Mouse (Mus musculus) liver, embryonic 15.5 days (tissue): Measurements from ENCODE around the gene Hmgb4. TPM values are rescaled to one million over a fixed set of nuclear protein-coding genes. Genes with fewer than 3 reads are reported as not detected.

Experiments used
- ATAC-seq: fragments of 200-750 bp; cut with Nextera tagmentation; 2 replicates; pipeline ENCODE4 v1.8.0; 2017; ENCODE audit warnings: moderate number of reproducible peaks, mild to moderate bottlenecking, moderate library complexity; ENCODE audit not compliant: insufficient read depth
- H3K27ac ChIP-seq: fragments of 300-500 bp; sonication (generic); replicated peaks from 2 replicates; pipeline ENCODE4 v1.5.1; 2015; ENCODE audit warnings: mild to moderate bottlenecking, inconsistent platforms
- H3K27me3 ChIP-seq: fragments of 300-500 bp; sonication (generic); 2 replicates; pipeline ENCODE4 v1.6.1; 2015; ENCODE audit warnings: mild to moderate bottlenecking, inconsistent platforms
- H3K36me3 ChIP-seq: fragments of 300-500 bp; sonication (generic); replicated peaks from 2 replicates; pipeline ENCODE4 v1.6.1; 2015; ENCODE audit warnings: moderate library complexity, mild to moderate bottlenecking, inconsistent platforms
- H3K4me1 ChIP-seq: fragments of 300-500 bp; sonication (generic); replicated peaks from 2 replicates; pipeline ENCODE4 v1.6.1; 2015; ENCODE audit warnings: inconsistent platforms
- H3K4me2 ChIP-seq: fragments of 300-500 bp; sonication (generic); 2 replicates; pipeline ENCODE4 v1.6.1; 2015; ENCODE audit warnings: moderate library complexity, mild to moderate bottlenecking, inconsistent platforms
- H3K4me3 ChIP-seq: fragments of 300-500 bp; sonication (generic); replicated peaks from 2 replicates; pipeline ENCODE4 v1.5.1; 2015; ENCODE audit warnings: mild to moderate bottlenecking, inconsistent platforms
- H3K9ac ChIP-seq: fragments of 300-500 bp; sonication (generic); 2 replicates; pipeline ENCODE4 v1.6.1; 2015; ENCODE audit warnings: moderate library complexity, mild to moderate bottlenecking, inconsistent platforms
- H3K9me3 ChIP-seq: fragments of 300-500 bp; sonication (generic); replicated peaks from 2 replicates; pipeline ENCODE4 v1.6.1; 2016; ENCODE audit warnings: inconsistent platforms
- WGBS: fragments of 180-500 bp; shearing (Covaris S2); methylation state at CpG from one replicate; pipeline ENCODE4 v1.1.7; 2015; ENCODE audit warnings: mixed read lengths; ENCODE audit not compliant: insufficient replicate concordance; 5-methylcytosine and 5-hydroxymethylcytosine counted together
- polyA plus RNA-seq: library from polyadenylated mRNA; unstranded; fragments of >200 nt; fragmentation: Nextera tagmentation; extraction: Ambion mirVana; gene quantifications from 2 replicates; pipeline ENCODE4 v1.2.1, GENCODE M21; 2015

Hmgb4 gene
- polyA plus RNA-seq, 1 experiment from 2014 or later, result not detected

DNA sequence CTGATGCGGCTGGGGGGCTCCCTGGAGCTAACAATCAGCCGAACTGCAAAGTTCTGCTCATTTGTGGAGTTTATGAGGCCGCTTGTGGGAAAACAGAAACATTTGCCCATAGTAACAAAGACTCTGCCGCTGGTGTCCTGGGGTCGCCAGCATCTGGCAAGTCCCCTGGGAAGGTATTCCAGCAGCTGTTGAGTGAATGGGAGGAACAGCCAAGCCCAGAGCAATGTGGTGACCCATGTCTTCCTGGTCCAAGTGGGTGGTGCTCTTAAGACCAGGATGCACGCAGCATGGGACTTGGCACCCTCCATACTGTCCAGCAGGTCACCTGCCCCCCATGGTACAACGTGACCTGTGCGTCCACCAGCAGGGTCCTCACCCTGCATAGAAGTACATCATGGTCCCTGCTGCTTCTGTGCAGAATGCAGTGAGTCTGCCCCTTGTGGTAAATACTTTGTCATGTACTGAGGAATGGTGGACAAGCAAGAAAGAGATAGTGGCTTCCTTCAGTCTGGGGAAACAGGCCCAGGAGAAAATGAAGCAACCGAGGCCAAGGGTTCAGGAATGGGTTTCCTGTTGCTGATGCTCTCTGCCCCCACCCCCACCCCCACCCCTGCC lies 8.6 kb upstream of the Hmgb4 start:
- no peaks in the 10 kb centered on the region for H3K27me3 ChIP-seq
- no peak overlapping the region for H3K9ac ChIP-seq
- H3K4me1 ChIP-seq, result no peaks in the 10 kb centered on the region
- no peak overlapping the region for H3K27ac ChIP-seq
- no peaks in the 10 kb centered on the region for H3K36me3 ChIP-seq
- no peak overlapping the region for H3K4me2 ChIP-seq
- whole genome bisulfite sequencing, result 71% methylated on average over 9 of the region's 9 CpGs
- H3K4me3 ChIP-seq, result no peak overlapping the region
- H3K9me3 ChIP-seq, result peaks cover 3% of the 10 kb centered on the region; the same call in 1 of the 2 replicates
- no peak for ATAC-seq

DNA sequence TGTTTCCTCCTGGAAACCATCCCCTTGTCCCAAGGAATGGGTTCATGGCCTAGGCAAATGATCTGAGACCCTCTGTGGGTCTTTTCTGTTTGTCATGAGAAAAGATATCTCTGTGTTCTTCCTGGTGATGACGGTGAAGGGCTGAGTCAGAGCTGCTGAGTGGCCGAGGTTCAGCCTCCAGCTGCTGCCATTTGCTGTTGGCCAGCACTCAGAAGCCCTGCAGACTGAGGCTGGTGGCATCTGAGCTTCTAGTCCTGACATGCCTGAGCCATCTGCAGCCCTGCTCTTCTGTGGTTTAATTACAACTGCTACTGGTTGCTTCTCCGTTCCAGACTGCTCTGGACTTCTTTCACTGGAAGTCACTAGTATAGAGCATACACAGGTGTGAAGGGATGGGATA lies 4.6 kb upstream of the Hmgb4 start:
- ATAC-seq, result no peak
- H3K4me3 ChIP-seq, result no peak overlapping the region

DNA sequence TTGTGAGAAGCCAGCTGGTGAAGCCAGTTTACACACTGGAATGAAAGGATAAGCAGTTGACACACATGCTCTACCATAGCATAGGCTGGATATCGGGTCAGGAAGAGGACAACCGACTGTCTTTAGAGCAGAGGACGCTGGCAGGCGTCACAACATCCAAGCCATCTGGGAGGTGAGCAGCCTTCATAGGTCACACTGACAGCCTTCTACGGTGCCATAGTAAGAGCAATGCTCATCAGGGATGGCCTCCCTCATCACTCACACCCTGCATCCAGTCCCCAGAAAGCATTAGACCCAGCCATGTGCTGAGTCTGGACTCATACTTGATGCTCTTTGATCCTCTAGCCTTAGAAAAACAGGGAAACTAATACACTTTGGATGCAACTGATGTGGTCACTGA lies 3.7 kb upstream of the Hmgb4 start:
- WGBS, result 76% methylated on average over 5 of the region's 5 CpGs
- no peaks in the 10 kb centered on the region for H3K4me1 ChIP-seq
- 0 out of 2 replicates have a peak, but pooled peaks cover 3% of the 10 kb centered on the region for H3K9me3 ChIP-seq
- no peak for ATAC-seq
- no peak overlapping the region for H3K9ac ChIP-seq
- no peaks in the 10 kb centered on the region for H3K27me3 ChIP-seq
- H3K36me3 ChIP-seq, result no peaks in the 10 kb centered on the region
- no peak overlapping the region for H3K4me2 ChIP-seq
- H3K4me3 ChIP-seq, result no peak overlapping the region
- H3K27ac ChIP-seq, result no peak overlapping the region

More for the DNA sequence above, 4.6 kb upstream of the Hmgb4 start:
- Histone ChIP-seq H3K36me3 (no peaks in the 10 kb centered on the region), H3K4me2 (no peak overlapping the region), H3K27me3 (no peaks in the 10 kb centered on the region), H3K27ac (no peak overlapping the region), H3K9me3 (peaks cover 3% of the 10 kb centered on the region; the same call in 1 of the 2 replicates), H3K4me1 (no peaks in the 10 kb centered on the region), H3K9ac (no peak overlapping the region)
- WGBS, result 61% methylated on average over 3 of the region's 3 CpGs

DNA sequence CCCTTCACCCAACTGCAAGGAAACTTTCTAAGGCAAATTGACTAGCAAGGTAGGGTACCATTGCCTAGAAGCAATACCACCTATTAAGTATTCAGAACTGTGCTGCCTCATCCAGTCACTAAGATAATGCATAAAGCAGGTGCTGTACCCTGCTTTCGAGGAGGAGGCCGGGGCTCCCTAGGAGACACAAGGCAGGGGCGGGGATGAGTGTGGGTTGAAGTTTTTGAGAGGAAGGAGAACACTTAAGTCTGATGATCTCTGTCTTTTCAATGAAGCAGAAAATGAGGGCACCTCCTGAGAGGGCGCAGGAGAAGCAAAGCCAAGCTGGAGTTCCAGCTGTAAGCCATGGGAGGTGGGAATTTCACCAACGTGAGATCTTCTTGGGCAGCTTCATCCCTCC lies 1.5 kb downstream of the Hmgb4 start:
- Histone ChIP-seq H3K4me1 (no peaks in the 10 kb centered on the region), H3K36me3 (no peaks in the 10 kb centered on the region), H3K4me2 (no peak overlapping the region), H3K9me3 (no peaks in the 10 kb centered on the region), H3K9ac (no peak overlapping the region), H3K27ac (no peak overlapping the region), H3K4me3 (no peak overlapping the region), H3K27me3 (no peaks in the 10 kb centered on the region)
- ATAC-seq, result no peak
- WGBS, result 70% methylated on average over 5 of the region's 5 CpGs

DNA sequence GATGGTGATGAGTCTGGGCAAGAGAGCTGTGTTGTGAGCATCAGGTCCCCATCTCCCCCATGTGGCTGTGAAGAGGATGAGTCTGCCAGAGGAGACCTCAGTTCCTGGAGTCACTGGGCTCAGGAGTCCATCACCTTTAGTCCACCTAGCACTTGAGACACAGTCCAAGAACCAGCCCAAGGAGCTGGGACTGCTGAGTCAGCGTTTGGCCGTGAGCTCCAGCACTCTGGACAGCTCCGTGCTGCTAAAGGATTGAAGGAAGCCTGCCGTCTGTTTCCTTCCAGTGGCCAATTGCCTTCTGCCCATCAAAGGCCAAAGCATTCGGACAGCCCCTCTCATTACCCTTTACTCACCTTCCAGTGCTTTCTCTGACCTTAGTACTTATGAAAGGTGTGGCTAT lies 12.1 kb downstream of the Hmgb4 start:
- Histone ChIP-seq H3K4me2 (no peak overlapping the region), H3K36me3 (no peaks in the 10 kb centered on the region), H3K27me3 (no peaks in the 10 kb centered on the region), H3K4me1 (no peaks in the 10 kb centered on the region), H3K4me3 (no peak overlapping the region), H3K9me3 (no peaks in the 10 kb centered on the region), H3K9ac (no peak overlapping the region), H3K27ac (no peak overlapping the region)
- 8% methylated on average over 5 of the region's 5 CpGs for WGBS
- no peak for ATAC-seq

DNA sequence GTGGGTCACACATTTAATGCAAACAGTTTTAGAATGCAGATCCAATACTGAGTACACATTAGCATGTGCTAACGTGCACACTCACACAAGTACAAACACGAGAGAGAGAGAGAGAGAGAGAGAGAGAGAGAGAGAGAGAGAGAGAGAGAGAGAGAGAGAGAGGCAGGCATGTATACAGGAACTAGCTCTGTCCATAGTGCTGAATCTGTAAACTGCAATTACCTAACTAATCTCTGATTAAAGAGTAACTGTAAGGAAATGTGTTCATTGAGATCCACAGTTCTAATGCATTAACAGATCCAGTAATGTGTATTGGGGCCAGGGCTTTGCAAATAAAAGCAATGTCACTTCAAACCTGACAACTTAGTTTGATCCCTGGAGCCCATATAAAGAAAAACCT lies 15.6 kb downstream of the Hmgb4 start:
- H3K9ac ChIP-seq, result no peak overlapping the region
- no peak overlapping the region for H3K4me2 ChIP-seq
- H3K27me3 ChIP-seq, result no peaks in the 10 kb centered on the region
- no peak for ATAC-seq
- no peaks in the 10 kb centered on the region for H3K36me3 ChIP-seq
- H3K4me1 ChIP-seq, result no peaks in the 10 kb centered on the region
- WGBS, result 14% methylated on average over 2 of the region's 2 CpGs
- no peak overlapping the region for H3K27ac ChIP-seq
- H3K4me3 ChIP-seq, result no peak overlapping the region
- no peaks in the 10 kb centered on the region for H3K9me3 ChIP-seq

DNA sequence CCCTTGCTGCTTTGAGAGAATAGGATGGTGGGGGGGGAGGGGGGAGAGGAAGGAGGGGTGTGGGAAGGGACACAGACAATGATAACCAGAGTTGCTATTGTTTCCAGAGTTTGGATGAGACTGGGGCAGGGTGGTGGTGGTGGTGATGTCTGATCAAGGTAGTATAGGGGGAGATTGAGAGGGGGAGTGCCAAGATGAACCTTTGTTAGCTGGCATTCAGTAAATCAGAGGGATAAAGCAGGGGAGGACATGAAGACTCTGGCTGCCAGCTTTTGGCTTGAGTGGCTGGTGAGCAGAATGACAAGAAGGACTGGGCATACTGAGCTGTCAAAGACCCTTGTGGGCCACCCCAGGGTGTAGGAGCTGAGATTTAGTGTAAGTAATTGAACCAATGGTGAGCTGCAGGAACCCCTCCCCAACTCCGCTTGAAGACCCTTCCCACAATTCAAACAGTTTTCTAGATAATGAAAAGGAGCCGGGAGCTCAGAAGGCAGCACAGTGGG lies 18.9 kb downstream of the Hmgb4 start:
- 67% methylated on average over 2 of the region's 2 CpGs for WGBS
- H3K27ac ChIP-seq, result no peak overlapping the region

DNA sequence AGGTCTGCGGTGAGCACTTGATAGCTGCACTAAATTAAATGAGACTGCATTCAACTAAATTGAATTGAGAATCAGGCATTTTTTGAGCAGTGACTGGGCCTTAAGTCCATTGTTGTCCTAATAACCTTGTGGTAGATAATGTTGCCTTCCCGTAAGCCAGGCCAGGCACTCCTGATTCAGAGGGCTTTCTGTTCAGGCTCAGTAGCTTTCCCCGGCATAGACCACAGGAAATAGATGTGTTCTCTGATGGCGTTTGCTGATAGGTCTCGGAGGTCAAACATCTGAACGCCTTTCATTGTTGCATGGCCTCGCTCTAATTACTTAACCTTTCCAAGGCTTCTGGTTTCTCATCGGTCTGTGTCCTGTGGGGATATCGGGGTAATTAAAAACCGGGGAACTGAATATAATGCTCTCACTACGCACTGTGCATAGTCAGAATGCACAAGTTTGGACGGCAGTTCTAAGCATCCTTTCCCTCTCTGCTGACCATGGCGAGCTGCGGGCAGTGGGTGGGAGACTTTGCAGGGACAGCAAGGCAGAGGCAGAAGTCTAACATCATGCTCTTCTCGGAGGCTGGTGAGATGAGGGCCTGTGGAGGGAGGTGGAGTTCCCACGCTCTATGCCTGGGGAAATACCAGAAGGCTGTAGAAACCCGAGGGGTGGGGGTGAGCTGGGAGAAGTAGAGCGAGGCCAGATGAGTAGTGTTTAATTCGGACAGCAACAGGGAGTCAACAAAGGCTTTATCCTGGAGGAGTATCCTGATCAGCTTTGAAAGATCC lies 19.5 kb downstream of the Hmgb4 start:
- ATAC-seq, result no peak
- Histone ChIP-seq H3K27ac (no peak overlapping the region), H3K9me3 (no peaks in the 10 kb centered on the region), H3K36me3 (no peaks in the 10 kb centered on the region), H3K4me3 (no peak overlapping the region), H3K4me1 (no peaks in the 10 kb centered on the region), H3K9ac (no peak overlapping the region), H3K4me2 (no peak overlapping the region), H3K27me3 (no peaks in the 10 kb centered on the region)
- WGBS, result 24% methylated on average over 19 of the region's 19 CpGs

More for the DNA sequence above, 18.9 kb downstream of the Hmgb4 start:
- H3K9me3 ChIP-seq, result no peaks in the 10 kb centered on the region
- H3K36me3 ChIP-seq, result no peaks in the 10 kb centered on the region
- no peak overlapping the region for H3K4me3 ChIP-seq
- H3K27me3 ChIP-seq, result no peaks in the 10 kb centered on the region
- no peaks in the 10 kb centered on the region for H3K4me1 ChIP-seq
- H3K9ac ChIP-seq, result no peak overlapping the region
- ATAC-seq, result no peak
- no peak overlapping the region for H3K4me2 ChIP-seq

DNA sequence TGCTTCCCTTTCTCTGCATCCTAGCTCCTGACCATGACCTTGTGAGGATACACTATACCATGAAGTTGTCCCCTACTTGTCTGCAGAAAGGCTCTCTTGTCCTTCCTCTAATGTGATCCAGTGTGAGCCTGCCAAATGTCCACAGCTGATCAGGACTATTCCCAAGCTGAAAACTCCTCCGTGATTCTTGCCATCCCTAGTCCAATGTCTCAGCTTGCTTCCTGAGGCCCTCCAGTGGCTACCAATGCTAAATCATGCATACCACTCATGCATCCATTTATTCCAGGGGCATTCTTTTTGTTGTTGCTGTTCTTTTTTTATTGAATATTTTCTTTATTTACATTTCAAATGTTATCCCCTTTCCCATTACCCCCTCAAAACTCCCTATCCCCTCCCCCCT lies 21.6 kb downstream of the Hmgb4 start:
- Histone ChIP-seq H3K27me3 (no peaks in the 10 kb centered on the region), H3K9me3 (no peaks in the 10 kb centered on the region), H3K27ac (no peak overlapping the region), H3K4me3 (no peak overlapping the region), H3K36me3 (no peaks in the 10 kb centered on the region), H3K4me1 (no peaks in the 10 kb centered on the region), H3K4me2 (no peak overlapping the region), H3K9ac (no peak overlapping the region)
- ATAC-seq, result no peak
- 37% methylated on average over 1 of the region's 1 CpGs for WGBS

DNA sequence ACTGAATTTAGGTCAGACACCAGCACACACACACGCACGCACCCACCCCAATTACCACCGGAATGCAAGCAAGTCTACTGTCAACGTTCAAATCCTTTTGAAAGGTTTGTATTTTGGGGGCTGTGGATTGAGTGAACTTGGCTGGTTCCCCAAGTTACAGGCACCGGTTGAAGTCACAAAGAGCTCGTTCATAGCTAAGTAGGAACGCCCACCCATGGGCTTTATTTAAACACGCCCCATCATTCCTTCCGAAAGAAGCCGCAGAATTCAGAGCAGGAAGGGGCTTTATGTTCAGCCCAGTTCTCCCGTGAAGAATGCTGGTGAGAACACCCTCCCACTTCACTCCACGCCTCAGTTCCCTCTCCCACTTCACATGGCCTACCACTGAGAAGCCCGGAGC lies 27.3 kb downstream of the Hmgb4 start:
- H3K9ac ChIP-seq, result no peak overlapping the region
- no peak overlapping the region for H3K4me3 ChIP-seq
- no peak overlapping the region for H3K4me2 ChIP-seq
- H3K27me3 ChIP-seq, result no peaks in the 10 kb centered on the region
- no peaks in the 10 kb centered on the region for H3K36me3 ChIP-seq
- no peak for ATAC-seq
- 72% methylated on average over 13 of the region's 13 CpGs for WGBS
- H3K4me1 ChIP-seq, result no peaks in the 10 kb centered on the region
- no peaks in the 10 kb centered on the region for H3K9me3 ChIP-seq
- no peak overlapping the region for H3K27ac ChIP-seq

DNA sequence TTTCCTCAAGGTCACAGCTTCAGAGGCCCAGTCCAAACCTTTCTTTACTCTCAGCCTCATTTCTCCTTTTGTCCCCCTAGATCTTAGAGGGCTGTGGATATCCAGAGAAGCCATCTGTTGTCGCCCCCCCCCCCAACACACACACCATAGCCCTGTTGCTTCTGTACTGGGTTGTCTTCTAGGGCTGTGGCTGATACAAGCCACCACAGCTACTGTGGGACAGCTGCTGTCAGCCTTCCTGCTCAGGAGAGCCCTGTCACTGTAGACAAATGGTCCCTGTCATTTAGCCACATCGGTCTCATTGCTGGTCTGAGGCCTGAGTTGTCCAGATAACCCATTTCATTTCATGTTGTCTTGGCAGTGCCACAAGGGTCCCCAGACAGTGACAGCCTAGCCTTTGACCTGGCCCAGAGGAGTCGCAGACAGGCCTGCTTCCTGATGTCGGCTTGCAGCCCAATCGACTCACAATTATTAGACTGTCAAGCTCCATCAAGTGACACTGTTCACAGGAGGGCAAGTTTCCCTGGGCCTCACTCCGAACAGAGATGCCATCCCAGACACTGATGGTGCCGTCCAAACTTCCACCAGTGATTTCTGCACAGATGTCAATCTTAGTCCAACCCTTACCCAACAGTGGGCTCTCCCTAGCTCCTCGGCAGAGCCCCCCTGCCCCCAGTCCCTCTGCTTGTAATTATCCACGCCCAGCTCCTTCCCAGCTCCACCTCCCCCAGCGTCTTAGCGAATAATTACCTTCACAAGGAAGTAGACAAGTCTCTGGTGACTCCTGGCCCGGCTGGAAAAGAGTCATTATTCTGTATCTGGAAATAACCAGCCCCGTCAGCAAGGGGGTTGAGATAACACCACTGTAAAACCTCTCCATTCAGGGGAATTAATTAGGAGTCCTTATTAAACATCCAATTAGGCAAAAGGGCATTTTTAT lies 33.1 kb downstream of the Hmgb4 start:
- Histone ChIP-seq H3K4me2 (no peak overlapping the region), H3K36me3 (no peaks in the 10 kb centered on the region), H3K27ac (no peak overlapping the region), H3K27me3 (no peaks in the 10 kb centered on the region), H3K4me3 (no peak overlapping the region), H3K9ac (no peak overlapping the region), H3K9me3 (no peaks in the 10 kb centered on the region), H3K4me1 (no peaks in the 10 kb centered on the region)
- ATAC-seq, result no peak
- 45% methylated on average over 13 of the region's 13 CpGs for WGBS
